Mouse (Mus musculus): Measurements from ENCODE around the gene Pam. TPM values are rescaled to one million over a fixed set of nuclear protein-coding genes. Genes with fewer than 3 reads are reported as not detected.

The Pam gene
- total RNA-seq, 2 experiments from 2014 or later: 25.5 to 55.3 TPM

- ATAC-seq (replicated peaks; ENCODE audit: poor library complexity, severe bottlenecking): no peak
Observed at GRCm38 (mm10) chr1:97979422-97979821, 116.0 kb downstream of the Pam start.

GRCm38 (mm10) chr1:97977521-97977920 lies 117.9 kb downstream of the Pam start:
- no peak for ATAC-seq (replicated peaks; ENCODE audit: poor library complexity, severe bottlenecking)

- ATAC-seq (replicated peaks; ENCODE audit: poor library complexity, severe bottlenecking): peak; percentile 81
Observed at GRCm38 (mm10) chr1:97976873-97977473, 118.5 kb downstream of the Pam start.

- no peak for ATAC-seq (replicated peaks; ENCODE audit: poor library complexity, severe bottlenecking)
Observed at GRCm38 (mm10) chr1:97976072-97976471, 119.4 kb downstream of the Pam start.

GRCm38 (mm10) chr1:97974968-97975367 lies 120.5 kb downstream of the Pam start:
- ATAC-seq (replicated peaks; ENCODE audit: poor library complexity, severe bottlenecking): no peak

- no peak for ATAC-seq (replicated peaks; ENCODE audit: poor library complexity, severe bottlenecking)
Observed at GRCm38 (mm10) chr1:97969765-97970164, 125.7 kb downstream of the Pam start.

GRCm38 (mm10) chr1:97963711-97964110 lies 131.7 kb downstream of the Pam start:
- 0 out of 2 replicates have a peak, but pooled peaks have one; percentile 2 for ATAC-seq (replicated peaks; ENCODE audit: poor library complexity, severe bottlenecking)

GRCm38 (mm10) chr1:97962134-97962533 lies 133.3 kb downstream of the Pam start:
- no peak for ATAC-seq (replicated peaks; ENCODE audit: poor library complexity, severe bottlenecking)

- no peak for ATAC-seq (replicated peaks; ENCODE audit: poor library complexity, severe bottlenecking)
Observed at GRCm38 (mm10) chr1:97960681-97961080, 134.8 kb downstream of the Pam start.

- ATAC-seq (replicated peaks; ENCODE audit: poor library complexity, severe bottlenecking): no peak
Observed at GRCm38 (mm10) chr1:97960124-97960523, 135.3 kb downstream of the Pam start.

GRCm38 (mm10) chr1:97958759-97959158 lies 136.7 kb downstream of the Pam start:
- no peak for ATAC-seq (replicated peaks; ENCODE audit: poor library complexity, severe bottlenecking)

- peak; percentile 68 for ATAC-seq (replicated peaks; ENCODE audit: poor library complexity, severe bottlenecking)
Observed at GRCm38 (mm10) chr1:97949258-97949657, 146.2 kb downstream of the Pam start.

GRCm38 (mm10) chr1:97947100-97947499 lies 148.3 kb downstream of the Pam start:
- no peak for ATAC-seq (replicated peaks; ENCODE audit: poor library complexity, severe bottlenecking)

- no peak for ATAC-seq (replicated peaks; ENCODE audit: poor library complexity, severe bottlenecking)
Observed at GRCm38 (mm10) chr1:97943908-97944608, 151.4 kb downstream of the Pam start.

- no peak for ATAC-seq (replicated peaks; ENCODE audit: poor library complexity, severe bottlenecking)
Observed at GRCm38 (mm10) chr1:97943402-97943801, 152.0 kb downstream of the Pam start.

- no peak for ATAC-seq (replicated peaks; ENCODE audit: poor library complexity, severe bottlenecking)
Observed at GRCm38 (mm10) chr1:97942966-97943365, 152.5 kb downstream of the Pam start.

GRCm38 (mm10) chr1:97938586-97938985 lies 156.9 kb downstream of the Pam start:
- no peak for ATAC-seq (replicated peaks; ENCODE audit: poor library complexity, severe bottlenecking)

GRCm38 (mm10) chr1:97938053-97938452 lies 157.4 kb downstream of the Pam start:
- no peak for ATAC-seq (replicated peaks; ENCODE audit: poor library complexity, severe bottlenecking)

- peak; percentile 84 for ATAC-seq (replicated peaks; ENCODE audit: poor library complexity, severe bottlenecking)
Observed at GRCm38 (mm10) chr1:97934940-97935339, 160.5 kb downstream of the Pam start.

- ATAC-seq (replicated peaks; ENCODE audit: poor library complexity, severe bottlenecking): no peak
Observed at GRCm38 (mm10) chr1:97931220-97931619, 164.2 kb downstream of the Pam start.

GRCm38 (mm10) chr1:97929415-97930028 lies 165.9 kb downstream of the Pam start:
- no peak for ATAC-seq (replicated peaks; ENCODE audit: poor library complexity, severe bottlenecking)

GRCm38 (mm10) chr1:97926789-97927188 lies 168.7 kb downstream of the Pam start:
- no peak for ATAC-seq (replicated peaks; ENCODE audit: poor library complexity, severe bottlenecking)
